Mouse (Mus musculus) cerebellum, postnatal 10 days (tissue): ENCODE results near the gene Olfr513.

ENCODE experiments used
- DNase-seq, 2 experiments: peaks; one replicate each; pipeline ENCODE4 v3.0.0; 2021; ENCODE audit warnings: mixed read lengths in 2 of 2

Olfr513 gene

GRCm38 (mm10) chr7:108750673-108751072 lies at the start of gene Olfr513:
Olfr513 (plus strand) TSS chr7:108750973.
- DNase-seq, result peak in 1 of 2 experiments; percentile 2

- DNase-seq, result no peak
Observed at GRCm38 (mm10) chr7:108713020-108713419, 37.8 kb upstream of the Olfr513 start, which contains the start of gene Olfr512. Olfr512 (plus strand) TSS chr7:108713320.

GRCm38 (mm10) chr7:108760411-108760810 lies 9.6 kb downstream of the Olfr513 start:
- DNase-seq, result no peak

- no peak for DNase-seq
Observed at GRCm38 (mm10) chr7:108797205-108797933, 46.6 kb downstream of the Olfr513 start.
